Mouse (Mus musculus) limb, embryonic 11.5 days (tissue): ENCODE results near the gene Slmap. TPM values are rescaled to one million over a fixed set of nuclear protein-coding genes. Genes with fewer than 3 reads are reported as not detected.
"Not testable (repeated sequence)": the region's sequence is repeated elsewhere in the genome, so short reads cannot be mapped to it uniquely, and the experiment has no call there.

Source experiments
- ATAC-seq: fragments of 200-750 bp; cut with Nextera tagmentation; 2 replicates; pipeline ENCODE4 v1.8.0; 2017; ENCODE audit warnings: low read depth; ENCODE audit not compliant: insufficient number of reproducible peaks, low FRiP score, low TSS enrichment
- DNase-seq: peaks from one replicate; pipeline ENCODE4 v3.0.0-alpha.2; 2015; ENCODE audit warnings: low spot score
- H3K27ac ChIP-seq: fragments of 300-500 bp; sonication (generic); replicated peaks from 2 replicates; pipeline ENCODE4 v1.5.1; 2014; ENCODE audit warnings: low read depth, mild to moderate bottlenecking, low read length
- H3K27me3 ChIP-seq: fragments of 300-500 bp; sonication (generic); 2 replicates; pipeline ENCODE4 v1.6.1; 2014; ENCODE audit warnings: mild to moderate bottlenecking, low read length, mixed read lengths; ENCODE audit not compliant: control insufficient read depth, insufficient read depth
- H3K36me3 ChIP-seq: fragments of 300-500 bp; sonication (generic); 2 replicates; pipeline ENCODE4 v1.6.1; 2014; ENCODE audit warnings: mild to moderate bottlenecking, low read length, moderate library complexity, mixed read lengths; ENCODE audit not compliant: control insufficient read depth, insufficient read depth
- H3K4me1 ChIP-seq: fragments of 300-500 bp; sonication (generic); 2 replicates; pipeline ENCODE4 v1.6.1; 2014; ENCODE audit warnings: low read length, mixed read lengths; ENCODE audit not compliant: control insufficient read depth, insufficient read depth
- H3K4me2 ChIP-seq: fragments of 300-500 bp; sonication (generic); 2 replicates; pipeline ENCODE4 v1.6.1; 2014; ENCODE audit warnings: low read depth, mild to moderate bottlenecking, moderate library complexity; ENCODE audit not compliant: severe bottlenecking
- H3K4me3 ChIP-seq: fragments of 300-500 bp; sonication (generic); 2 replicates; pipeline ENCODE4 v1.5.1; 2014; ENCODE audit warnings: low read depth, low read length
- H3K9ac ChIP-seq: fragments of 300-500 bp; sonication (generic); 2 replicates; pipeline ENCODE4 v1.6.1; 2014; ENCODE audit warnings: mild to moderate bottlenecking, low read length
- H3K9me3 ChIP-seq: fragments of 300-500 bp; sonication (generic); 2 replicates; pipeline ENCODE4 v1.6.1; 2016; ENCODE audit warnings: low read length; ENCODE audit not compliant: control insufficient read depth
- WGBS: fragments of 180-500 bp; shearing (Covaris S2); extraction: QIAGEN DNeasy Blood & Tissue Kit; methylation state at CpG from one replicate; pipeline ENCODE4 v1.1.7; 2014; 5-methylcytosine and 5-hydroxymethylcytosine counted together
- polyA plus RNA-seq: library from polyadenylated mRNA; unstranded; fragments of >200 nt; fragmentation: Nextera tagmentation; extraction: Ambion mirVana; gene quantifications from 2 replicates; pipeline ENCODE4 v1.2.1, GENCODE M21; 2014

Slmap gene
- polyA plus RNA-seq: 21.2 and 22.0 TPM in 2 replicates

- Histone ChIP-seq H3K4me1 (peaks cover 3% of the 10 kb centered on the region), H3K36me3 (no peaks in the 10 kb centered on the region), H3K9ac (peak within 1 kb of the TSS; percentile 67), H3K4me3 (peak within 1 kb of the TSS; percentile 92), H3K4me2 (peak within 1 kb of the TSS; percentile 71), H3K27me3 (no peaks in the 10 kb centered on the region), H3K9me3 (no peaks in the 10 kb centered on the region), H3K27ac (peak within 1 kb of the TSS; percentile 53)
- DNase-seq (peak; percentile 99), ATAC-seq (peak; percentile 87)
- WGBS: 12% methylated on average over 33 of the region's 33 CpGs
These were observed at the start of gene Slmap for GRCm38 (mm10) chr14:26534757-26535479. Gene Slmap, minus strand, starts transcription at chr14:26534931.

- Histone ChIP-seq H3K9ac (no peak overlapping the region), H3K36me3 (no peaks in the 10 kb centered on the region; the same call in 1 of the 2 replicates), H3K4me2 (no peak overlapping the region), H3K9me3 (no peaks in the 10 kb centered on the region), H3K27me3 (no peaks in the 10 kb centered on the region), H3K27ac (no peak overlapping the region), H3K4me1 (no peaks in the 10 kb centered on the region), H3K4me3 (no peak overlapping the region)
- DNase-seq (no peak), ATAC-seq (no peak)
- 96% methylated on average over 2 of the region's 3 CpGs for WGBS
These were observed 48.9 kb upstream of the Slmap start for GRCm38 (mm10) chr14:26583645-26584044.

DNA sequence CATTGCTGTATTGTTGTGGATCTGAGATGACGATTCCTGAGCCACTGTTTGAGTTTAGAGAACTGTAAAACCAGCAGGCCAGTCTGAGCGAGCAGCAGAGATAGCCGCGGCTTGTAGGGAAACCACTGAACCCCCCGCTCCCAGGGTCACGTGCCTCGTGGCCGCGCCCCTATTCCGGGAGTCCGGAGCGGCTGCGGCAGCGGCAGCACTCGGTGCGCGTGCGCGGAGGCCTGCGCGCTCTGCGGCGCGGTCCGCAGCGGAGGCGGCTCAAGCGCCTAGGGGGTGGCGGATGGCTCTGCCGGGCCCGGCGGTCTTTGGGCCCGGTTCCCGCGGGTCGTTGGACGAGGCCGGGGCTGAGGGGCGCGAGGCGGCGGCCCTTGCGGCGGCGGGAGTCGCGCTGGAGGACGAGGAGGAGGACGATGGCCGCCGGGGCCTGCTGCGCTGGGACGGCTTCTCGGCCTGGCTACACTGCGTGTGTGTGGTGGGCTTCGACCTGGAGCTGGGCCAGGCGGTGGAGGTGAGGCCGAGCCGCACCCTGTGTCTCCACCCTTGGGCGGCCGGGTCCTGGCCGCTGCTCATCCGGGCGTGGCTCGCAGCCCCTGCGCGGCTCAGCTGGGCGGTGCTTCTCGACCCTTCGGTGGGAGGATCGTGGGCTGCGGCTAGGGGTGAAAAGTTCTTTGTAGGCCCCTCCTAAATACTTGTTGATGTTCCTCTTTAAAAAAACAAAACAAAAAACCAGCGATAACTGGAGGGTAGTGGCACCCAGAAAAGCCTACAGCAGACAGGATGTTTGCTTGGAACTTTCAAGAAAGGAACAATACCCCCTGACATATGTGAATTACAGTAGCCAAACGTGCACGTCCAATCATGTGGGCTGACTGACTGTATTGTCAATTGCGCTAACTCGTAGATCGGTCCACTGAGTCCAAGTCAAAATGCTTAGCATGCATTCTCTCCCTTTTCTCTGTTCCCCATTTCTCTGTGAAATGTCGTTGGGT lies 44.9 kb upstream of the Slmap start:
- peak overlapping the region; percentile 87 for H3K27ac ChIP-seq
- under 1% methylated on average over 67 of the region's 79 CpGs for WGBS
- H3K9me3 ChIP-seq: no peaks in the 10 kb centered on the region
- ATAC-seq (peak; percentile 95), DNase-seq (peak; percentile 90)
- H3K4me2 ChIP-seq: peak overlapping the region; percentile 76
- H3K27me3 ChIP-seq: no peaks in the 10 kb centered on the region
- peak overlapping the region; percentile 99 for H3K9ac ChIP-seq
- H3K4me1 ChIP-seq: no peaks in the 10 kb centered on the region
- peak overlapping the region; percentile 93 for H3K4me3 ChIP-seq
- no peaks in the 10 kb centered on the region for H3K36me3 ChIP-seq

DNA sequence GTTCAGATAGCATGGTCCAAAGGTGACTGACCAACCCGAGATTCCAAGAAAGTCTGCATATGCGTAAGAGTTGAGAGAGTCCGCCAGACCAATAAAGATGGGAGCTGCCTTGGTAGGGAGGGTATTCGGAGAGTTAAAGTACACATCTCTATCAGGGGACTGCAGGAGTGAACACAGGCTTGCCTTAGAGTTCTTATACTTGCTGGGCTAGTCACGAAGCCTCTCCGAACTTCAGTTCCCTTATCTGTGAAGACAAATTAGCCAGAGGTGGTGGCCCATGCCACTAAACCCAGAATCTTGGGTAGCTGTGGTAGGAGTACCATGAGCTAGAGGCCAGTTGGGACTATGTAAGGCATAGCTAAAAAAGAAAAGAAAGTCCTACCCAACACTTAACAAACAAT lies 44.1 kb upstream of the Slmap start:
- Histone ChIP-seq H3K4me2 (no peak overlapping the region), H3K4me3 (no peak overlapping the region), H3K9ac (no peak overlapping the region), H3K36me3 (no peaks in the 10 kb centered on the region), H3K27me3 (no peaks in the 10 kb centered on the region), H3K4me1 (no peaks in the 10 kb centered on the region), H3K27ac (no peak overlapping the region), H3K9me3 (no peaks in the 10 kb centered on the region)
- ATAC-seq (peak; percentile 11; the same call in 1 of the 2 replicates), DNase-seq (no peak)
- WGBS: 72% methylated on average over 6 of the region's 6 CpGs

GRCm38 (mm10) chr14:26576255-26576780 lies 41.6 kb upstream of the Slmap start:
- 70% methylated on average over 3 of the region's 3 CpGs for WGBS
- no peak for ATAC-seq
- no peak for DNase-seq
- H3K9ac ChIP-seq: no peak overlapping the region
- H3K9me3 ChIP-seq: no peaks in the 10 kb centered on the region
- H3K4me1 ChIP-seq: no peaks in the 10 kb centered on the region
- H3K4me3 ChIP-seq: no peak overlapping the region
- no peak overlapping the region for H3K27ac ChIP-seq
- no peaks in the 10 kb centered on the region for H3K27me3 ChIP-seq
- no peaks in the 10 kb centered on the region for H3K36me3 ChIP-seq
- H3K4me2 ChIP-seq: no peak overlapping the region

- WGBS: 84% methylated on average over 5 of the region's 5 CpGs
- H3K9me3 ChIP-seq, H3K4me2 ChIP-seq, H3K4me3 ChIP-seq, ATAC-seq, H3K27ac ChIP-seq, H3K9ac ChIP-seq, H3K4me1 ChIP-seq, H3K36me3 ChIP-seq, DNase-seq, H3K27me3 ChIP-seq: not testable (repeated sequence)
These were observed 38.8 kb upstream of the Slmap start, which contains the start of gene Dennd6a for GRCm38 (mm10) chr14:26573556-26573955. Gene Dennd6a, plus strand, starts transcription at chr14:26573856.

- Histone ChIP-seq H3K4me2 (no peak overlapping the region), H3K4me3 (no peak overlapping the region), H3K27me3 (no peaks in the 10 kb centered on the region), H3K36me3 (no peaks in the 10 kb centered on the region), H3K27ac (no peak overlapping the region), H3K4me1 (no peaks in the 10 kb centered on the region), H3K9me3 (no peaks in the 10 kb centered on the region), H3K9ac (no peak overlapping the region)
- ATAC-seq (no peak), DNase-seq (no peak)
- WGBS: 56% methylated on average over 4 of the region's 4 CpGs
These were observed 37.4 kb upstream of the Slmap start for GRCm38 (mm10) chr14:26571951-26572675.

- WGBS: 91% methylated on average over 4 of the region's 4 CpGs
- DNase-seq: no peak
- Histone ChIP-seq H3K27ac (no peak overlapping the region), H3K9ac (no peak overlapping the region), H3K4me3 (no peak overlapping the region), H3K9me3 (no peaks in the 10 kb centered on the region), H3K4me2 (no peak overlapping the region), H3K4me1 (no peaks in the 10 kb centered on the region), H3K36me3 (no peaks in the 10 kb centered on the region), H3K27me3 (no peaks in the 10 kb centered on the region)
- ATAC-seq: no peak
These were observed 35.1 kb upstream of the Slmap start for GRCm38 (mm10) chr14:26569880-26570279.
